Mouse (Mus musculus) embryonic facial prominence, embryonic 11.5 days (tissue): Measurements from ENCODE around the gene Prkch. TPM values are rescaled to one million over a fixed set of nuclear protein-coding genes. Genes with fewer than 3 reads are reported as not detected.

Experiments used
- ATAC-seq: fragments of 200-750 bp; cut with Nextera tagmentation; replicated peaks from 2 replicates; pipeline ENCODE4 v1.8.0; 2017; ENCODE audit warnings: low read depth; ENCODE audit not compliant: insufficient number of reproducible peaks, low FRiP score, low TSS enrichment
- DNase-seq: peaks from one replicate; pipeline ENCODE4 v3.0.0-alpha.2; 2015; ENCODE audit warnings: low spot score
- H3K27ac ChIP-seq: fragments of 300-500 bp; sonication (generic); replicated peaks from 2 replicates; pipeline ENCODE4 v1.5.1; 2014; ENCODE audit warnings: mild to moderate bottlenecking, low read depth, low read length, control low read depth
- H3K27me3 ChIP-seq: fragments of 300-500 bp; sonication (generic); 2 replicates; pipeline ENCODE4 v1.6.1; 2014; ENCODE audit warnings: mild to moderate bottlenecking, low read length, moderate library complexity, mixed read lengths; ENCODE audit not compliant: control insufficient read depth, insufficient read depth
- H3K36me3 ChIP-seq: fragments of 300-500 bp; sonication (generic); replicated peaks from 2 replicates; pipeline ENCODE4 v1.6.1; 2014; ENCODE audit warnings: low read depth, mild to moderate bottlenecking, low read length, moderate library complexity, mixed read lengths; ENCODE audit not compliant: control insufficient read depth, insufficient read depth
- H3K4me1 ChIP-seq: fragments of 300-500 bp; sonication (generic); 2 replicates; pipeline ENCODE4 v1.6.1; 2014; ENCODE audit warnings: low read length, mixed read lengths; ENCODE audit not compliant: control insufficient read depth, insufficient read depth
- H3K4me2 ChIP-seq: fragments of 300-500 bp; sonication (generic); 2 replicates; pipeline ENCODE4 v1.6.1; 2014; ENCODE audit warnings: low read depth, mild to moderate bottlenecking, control low read depth, low read length, moderate library complexity
- H3K4me3 ChIP-seq: fragments of 300-500 bp; sonication (generic); 2 replicates; pipeline ENCODE4 v1.5.1; 2014; ENCODE audit warnings: low read depth, low read length, control low read depth
- H3K9ac ChIP-seq: fragments of 300-500 bp; sonication (generic); replicated peaks from 2 replicates; pipeline ENCODE4 v1.6.1; 2014; ENCODE audit warnings: mild to moderate bottlenecking, control low read depth, low read length
- H3K9me3 ChIP-seq: fragments of 300-500 bp; sonication (generic); replicated peaks from 2 replicates; pipeline ENCODE4 v1.6.1; 2016; ENCODE audit warnings: mild to moderate bottlenecking, low read length, inconsistent platforms, mixed read lengths; ENCODE audit not compliant: control insufficient read depth
- WGBS: fragments of 180-500 bp; shearing (Covaris S2); extraction: QIAGEN DNeasy Blood & Tissue Kit; methylation state at CpG from one replicate; pipeline ENCODE4 v1.1.7; 2014; 5-methylcytosine and 5-hydroxymethylcytosine counted together
- polyA plus RNA-seq: library from polyadenylated mRNA; unstranded; fragments of >200 nt; fragmentation: Nextera tagmentation; extraction: Ambion mirVana; gene quantifications from 2 replicates; pipeline ENCODE4 v1.2.1, GENCODE M21; 2014

The Prkch gene
- polyA plus RNA-seq, 1 experiment from 2014 or later: 11.6 TPM

DNA sequence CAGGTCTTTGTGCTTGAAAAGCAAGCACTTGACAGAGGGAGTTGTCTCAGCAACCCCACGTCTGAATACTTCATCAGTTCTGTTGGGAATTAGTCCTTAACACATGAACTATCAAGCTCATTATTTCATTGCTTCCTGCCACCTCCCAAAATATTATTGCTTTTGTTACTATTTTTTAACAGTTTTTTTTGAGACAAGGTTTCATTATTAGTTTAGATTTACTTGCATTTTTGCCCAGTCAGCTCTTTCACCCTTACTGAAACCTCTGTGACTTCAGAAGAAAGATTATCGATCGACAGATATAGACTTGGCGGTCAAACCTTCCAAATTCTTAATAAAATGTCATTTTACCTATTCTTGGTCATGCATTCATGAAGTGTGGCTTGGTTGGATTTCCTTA is 219.3 kb downstream of the Prkch start:
- WGBS: 92% methylated on average over 4 of the region's 4 CpGs
- no peak overlapping the region for H3K4me3 ChIP-seq
- DNase-seq (no peak), ATAC-seq (no peak)
- H3K27ac ChIP-seq: no peak overlapping the region
- no peak overlapping the region for H3K9ac ChIP-seq
- no peaks in the 10 kb centered on the region for H3K4me1 ChIP-seq
- no peaks in the 10 kb centered on the region for H3K36me3 ChIP-seq
- H3K27me3 ChIP-seq: no peaks in the 10 kb centered on the region
- H3K4me2 ChIP-seq: no peak overlapping the region
- no peaks in the 10 kb centered on the region for H3K9me3 ChIP-seq

DNA sequence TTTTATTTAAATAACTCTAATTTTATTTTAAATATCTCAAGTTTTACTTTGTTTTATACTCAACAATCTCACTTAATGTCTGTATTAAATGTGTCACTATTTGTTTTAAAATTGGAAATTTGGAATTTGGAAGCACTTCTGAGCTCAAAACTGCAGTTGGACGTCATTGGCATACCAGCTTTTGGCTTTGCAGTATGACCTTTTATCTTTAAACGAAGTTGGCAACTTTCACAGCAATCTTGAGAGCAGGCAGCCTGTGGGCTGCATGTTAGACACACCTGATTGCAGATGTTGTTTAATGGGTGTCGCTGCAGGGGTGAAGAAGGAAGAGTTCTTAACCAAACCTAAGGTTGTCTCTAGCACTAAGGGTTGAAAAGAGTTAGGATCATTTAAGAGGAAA is 220.9 kb downstream of the Prkch start:
- Histone ChIP-seq H3K9ac (no peak overlapping the region), H3K36me3 (no peaks in the 10 kb centered on the region), H3K27ac (no peak overlapping the region), H3K4me2 (no peak overlapping the region), H3K27me3 (no peaks in the 10 kb centered on the region), H3K4me3 (no peak overlapping the region), H3K9me3 (no peaks in the 10 kb centered on the region), H3K4me1 (no peaks in the 10 kb centered on the region)
- WGBS: 76% methylated on average over 3 of the region's 3 CpGs
- DNase-seq: no peak
- ATAC-seq: no peak

DNA sequence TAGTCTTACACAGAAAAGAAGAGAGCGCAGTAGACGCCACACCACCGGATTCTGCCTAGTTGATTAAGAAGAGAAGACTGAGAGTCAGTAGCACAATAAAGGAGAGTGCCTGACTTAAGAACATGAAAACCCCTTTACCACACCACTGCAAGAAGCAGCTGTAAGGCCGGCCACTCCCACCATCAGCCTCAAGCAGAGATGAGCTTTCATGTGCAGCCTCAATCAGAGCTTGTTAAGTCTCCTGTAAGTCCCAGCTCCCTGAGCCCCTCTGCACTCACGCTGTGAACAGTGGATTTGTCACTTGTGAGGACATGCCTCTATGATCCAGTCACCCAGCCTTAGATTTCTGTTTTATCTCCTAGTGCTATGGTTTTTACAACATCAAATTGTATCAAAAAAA is 221.4 kb downstream of the Prkch start:
- DNase-seq (no peak), ATAC-seq (no peak)
- H3K36me3 ChIP-seq: no peaks in the 10 kb centered on the region
- WGBS: 43% methylated on average over 5 of the region's 5 CpGs
- no peak overlapping the region for H3K27ac ChIP-seq
- no peak overlapping the region for H3K4me2 ChIP-seq
- H3K9ac ChIP-seq: no peak overlapping the region
- H3K9me3 ChIP-seq: no peaks in the 10 kb centered on the region
- no peaks in the 10 kb centered on the region for H3K27me3 ChIP-seq
- H3K4me3 ChIP-seq: no peak overlapping the region
- no peaks in the 10 kb centered on the region for H3K4me1 ChIP-seq

DNA sequence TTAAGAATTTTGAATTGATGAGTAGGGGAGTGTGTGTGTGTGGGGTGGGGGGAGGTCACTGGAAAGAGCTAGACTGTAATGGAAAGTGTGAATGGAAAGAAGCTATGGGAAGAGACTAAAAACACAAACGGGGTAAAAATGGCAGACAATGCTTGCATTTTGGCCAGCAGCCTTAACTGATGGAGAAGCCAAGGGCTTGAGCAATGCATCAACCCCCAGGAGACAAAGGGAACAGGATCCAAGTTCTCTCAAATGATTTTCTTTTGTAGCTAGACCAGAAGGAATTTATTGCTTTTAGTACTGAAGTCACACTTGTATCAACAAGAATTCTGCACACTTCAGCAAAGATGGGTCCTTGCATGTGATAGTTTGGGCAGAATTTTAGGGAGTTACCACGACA is 222.6 kb downstream of the Prkch start:
- 94% methylated on average over 2 of the region's 2 CpGs for WGBS
- ATAC-seq (no peak), DNase-seq (no peak)
- Histone ChIP-seq H3K36me3 (no peaks in the 10 kb centered on the region), H3K9me3 (no peaks in the 10 kb centered on the region), H3K4me2 (no peak overlapping the region), H3K4me1 (no peaks in the 10 kb centered on the region), H3K27me3 (no peaks in the 10 kb centered on the region), H3K27ac (no peak overlapping the region), H3K9ac (no peak overlapping the region), H3K4me3 (no peak overlapping the region)

DNA sequence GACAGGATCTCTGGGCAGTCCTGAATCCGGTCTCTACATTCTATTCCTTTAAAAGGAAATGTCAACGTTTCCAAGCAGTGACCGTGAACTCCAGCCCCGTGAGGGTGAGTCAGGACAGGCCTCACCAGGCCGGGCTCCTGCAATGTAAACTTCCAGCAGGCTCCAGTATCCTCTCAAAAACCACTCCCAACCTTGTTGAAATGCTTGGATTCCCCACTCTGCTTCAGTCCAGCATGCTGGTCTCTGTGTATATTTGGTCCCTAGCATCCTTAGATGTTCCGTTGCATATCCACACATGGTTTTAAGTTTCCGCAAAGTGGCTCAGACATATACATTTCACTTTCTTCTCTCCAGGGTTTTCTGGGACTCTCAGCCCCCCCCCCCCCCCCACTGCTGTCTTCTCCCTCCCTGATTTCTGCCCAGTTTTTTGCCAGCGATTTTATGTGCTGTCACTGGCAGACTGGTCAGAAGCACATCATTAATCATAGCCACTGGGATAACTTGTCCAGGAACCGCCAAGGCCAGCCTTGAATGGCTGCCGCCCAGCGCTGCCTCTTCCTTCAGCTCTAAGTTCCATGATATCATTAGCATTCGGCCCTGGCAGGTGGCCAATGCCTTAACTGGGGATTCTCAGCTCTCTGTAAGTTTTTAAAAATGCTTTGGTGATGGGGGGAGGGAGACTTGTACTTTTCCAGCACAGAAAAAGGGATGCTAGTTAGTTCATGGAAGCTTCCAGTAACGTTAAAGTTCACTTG is 225.6 kb downstream of the Prkch start:
- Histone ChIP-seq H3K36me3 (no peaks in the 10 kb centered on the region), H3K9me3 (no peaks in the 10 kb centered on the region), H3K9ac (no peak overlapping the region), H3K4me3 (no peak overlapping the region), H3K27ac (no peak overlapping the region), H3K27me3 (no peaks in the 10 kb centered on the region), H3K4me2 (no peak overlapping the region), H3K4me1 (no peaks in the 10 kb centered on the region)
- DNase-seq (peak; percentile 43), ATAC-seq (no peak)
- 62% methylated on average over 13 of the region's 13 CpGs for WGBS

DNA sequence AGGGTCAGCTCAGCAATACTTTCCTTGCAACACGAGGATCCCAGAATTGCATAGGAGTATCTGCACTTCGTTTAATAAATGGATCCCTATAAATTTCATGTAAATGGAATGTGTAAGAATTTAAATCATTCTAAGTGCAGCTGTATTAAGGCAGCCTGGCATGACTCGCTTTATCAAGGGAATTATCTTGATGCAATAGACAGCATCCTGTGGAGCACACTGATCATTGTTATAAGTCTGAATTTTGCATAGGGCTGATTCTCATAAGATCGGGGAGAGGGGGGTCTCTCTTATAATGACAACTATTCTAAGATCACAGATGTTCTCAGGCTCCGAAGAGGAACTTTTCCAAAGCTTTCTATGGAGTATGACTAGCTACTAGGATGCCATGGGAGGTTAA is 226.3 kb downstream of the Prkch start:
- DNase-seq: no peak
- H3K9ac ChIP-seq: no peak overlapping the region
- no peaks in the 10 kb centered on the region for H3K4me1 ChIP-seq
- no peaks in the 10 kb centered on the region for H3K27me3 ChIP-seq
- no peak overlapping the region for H3K4me2 ChIP-seq
- no peaks in the 10 kb centered on the region for H3K36me3 ChIP-seq
- no peak for ATAC-seq
- H3K27ac ChIP-seq: no peak overlapping the region
- H3K9me3 ChIP-seq: no peaks in the 10 kb centered on the region
- WGBS: 84% methylated on average over 5 of the region's 5 CpGs
- H3K4me3 ChIP-seq: no peak overlapping the region

DNA sequence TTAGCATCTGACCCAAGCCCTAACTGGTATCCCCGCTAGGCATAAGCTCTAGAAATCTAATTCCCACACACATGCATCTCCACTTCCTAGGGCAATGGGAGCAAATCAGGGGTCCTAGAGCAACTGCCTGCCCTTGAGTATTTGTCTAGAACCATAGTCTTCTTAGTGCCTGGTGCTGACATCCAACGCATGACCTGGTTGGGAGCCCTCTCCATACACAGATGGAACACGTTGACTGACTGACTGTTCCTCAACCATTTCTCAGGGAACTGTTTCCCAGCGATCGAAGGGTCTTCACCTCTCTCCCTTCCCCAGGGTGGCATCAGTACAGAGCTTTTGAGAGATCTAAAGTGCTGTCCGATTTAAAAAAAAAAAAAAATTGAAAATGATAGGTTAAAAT is 227.6 kb downstream of the Prkch start:
- Histone ChIP-seq H3K36me3 (no peaks in the 10 kb centered on the region), H3K27me3 (no peaks in the 10 kb centered on the region), H3K9ac (no peak overlapping the region), H3K9me3 (no peaks in the 10 kb centered on the region), H3K4me3 (no peak overlapping the region), H3K27ac (no peak overlapping the region), H3K4me1 (no peaks in the 10 kb centered on the region), H3K4me2 (no peak overlapping the region)
- no peak for ATAC-seq
- DNase-seq: no peak
- WGBS: 81% methylated on average over 6 of the region's 6 CpGs

DNA sequence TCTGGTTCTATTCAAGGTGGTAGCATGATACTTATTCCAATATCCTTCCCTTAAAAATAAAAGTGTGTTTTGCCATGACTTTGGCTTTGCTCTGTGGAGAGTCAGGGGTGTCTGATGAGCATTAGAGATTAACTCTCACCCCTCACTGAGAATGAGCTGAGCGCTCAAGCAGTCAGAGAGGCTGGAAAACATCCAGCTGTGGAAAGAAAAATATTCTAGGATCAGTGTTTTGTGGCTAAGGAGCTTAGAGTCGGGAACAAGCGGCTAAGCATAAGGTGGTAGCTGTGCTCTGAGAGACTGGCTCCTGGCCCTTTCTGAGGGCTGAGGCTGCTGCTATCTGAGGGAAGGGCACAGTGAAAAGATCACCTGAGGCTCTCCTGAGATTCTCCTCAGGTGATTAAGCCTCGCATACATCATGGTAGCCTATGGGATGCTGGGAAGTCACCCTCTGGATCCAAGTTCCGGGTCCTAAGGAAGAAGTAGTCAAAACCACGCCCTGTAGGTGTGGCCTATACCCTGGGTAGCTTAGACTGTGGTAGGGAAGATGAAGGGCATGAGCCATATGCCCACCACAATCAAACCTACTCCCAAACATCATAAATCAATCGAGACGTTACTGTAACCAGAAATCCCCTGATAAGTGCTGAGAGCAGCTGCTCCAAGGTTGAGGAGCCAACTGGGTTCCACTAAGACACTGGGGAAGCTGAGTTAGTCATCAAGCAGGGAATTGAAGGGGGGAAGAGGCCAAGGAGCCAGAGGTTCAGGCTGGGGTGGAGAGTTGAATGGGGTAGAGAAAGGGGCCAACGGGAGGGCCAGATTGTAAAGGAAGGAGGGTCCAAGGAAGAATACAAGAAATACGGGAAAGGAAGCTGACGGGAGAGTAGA is 228.7 kb downstream of the Prkch start:
- 70% methylated on average over 11 of the region's 11 CpGs for WGBS
- Histone ChIP-seq H3K4me3 (no peak overlapping the region), H3K9me3 (no peaks in the 10 kb centered on the region), H3K4me2 (no peak overlapping the region), H3K9ac (no peak overlapping the region), H3K27ac (no peak overlapping the region), H3K27me3 (no peaks in the 10 kb centered on the region), H3K36me3 (no peaks in the 10 kb centered on the region), H3K4me1 (no peaks in the 10 kb centered on the region)
- ATAC-seq (no peak), DNase-seq (no peak)
